Mouse (Mus musculus) gonadal fat pad, adult 2 months (tissue): Measurements from ENCODE around the gene Tet3. TPM values are rescaled to one million over a fixed set of nuclear protein-coding genes. Genes with fewer than 3 reads are reported as not detected.
A peak's percentile ranks its signal among the peaks of the same experiment; 100 is the strongest.

ENCODE experiments used
- DNase-seq: peaks from one replicate; pipeline ENCODE4 v3.0.0-alpha.2; 2012; ENCODE audit warnings: low read depth
- polyA plus RNA-seq: library from polyadenylated mRNA; depleted of rRNA; stranded (reverse); fragments of >200 nt; gene quantifications from 2 replicates; pipeline ENCODE4 v1.2.3, GENCODE M21; 2012; rRNA removed

The Tet3 gene
- polyA plus RNA-seq, 1 experiment = 10.6 TPM

DNA sequence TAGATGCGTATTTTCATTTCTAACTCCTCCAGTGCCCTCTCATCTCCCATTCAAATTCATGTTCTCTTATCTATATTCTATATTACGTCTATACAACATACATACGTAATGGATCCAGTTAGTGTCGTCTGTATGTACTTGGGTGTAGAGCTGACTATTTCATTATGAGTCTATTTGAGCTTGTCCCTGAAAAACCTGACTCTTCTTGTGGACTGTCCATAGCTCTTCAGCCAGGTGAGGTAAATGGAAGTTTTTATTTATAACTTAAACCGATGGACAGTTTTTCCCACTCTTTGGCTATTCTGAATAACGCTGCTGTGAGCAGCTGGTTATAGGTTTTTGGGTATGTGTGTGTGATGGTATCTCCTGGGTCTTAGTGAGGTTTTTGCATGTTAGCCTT, 132.1 kb downstream of the Tet3 start:
- DNase-seq = no peak

DNA sequence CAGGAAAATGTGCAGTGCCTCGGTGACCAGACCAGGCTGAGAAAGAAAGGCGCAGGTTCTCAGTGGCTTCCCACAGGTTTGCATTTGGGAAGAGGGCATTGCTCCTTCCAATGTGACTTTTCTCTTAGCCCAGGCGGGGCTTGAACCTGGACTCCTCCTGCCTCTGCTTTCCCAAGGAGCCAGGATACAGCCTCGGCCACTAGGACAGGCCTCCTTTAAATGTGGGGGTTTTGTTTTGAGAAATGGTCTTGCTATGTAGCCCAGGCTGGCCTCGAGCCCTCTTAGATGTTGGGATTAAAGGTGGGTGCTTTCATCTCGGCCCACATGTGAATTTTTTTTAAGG, 132.5 kb downstream of the Tet3 start:
- no peak for DNase-seq

DNA sequence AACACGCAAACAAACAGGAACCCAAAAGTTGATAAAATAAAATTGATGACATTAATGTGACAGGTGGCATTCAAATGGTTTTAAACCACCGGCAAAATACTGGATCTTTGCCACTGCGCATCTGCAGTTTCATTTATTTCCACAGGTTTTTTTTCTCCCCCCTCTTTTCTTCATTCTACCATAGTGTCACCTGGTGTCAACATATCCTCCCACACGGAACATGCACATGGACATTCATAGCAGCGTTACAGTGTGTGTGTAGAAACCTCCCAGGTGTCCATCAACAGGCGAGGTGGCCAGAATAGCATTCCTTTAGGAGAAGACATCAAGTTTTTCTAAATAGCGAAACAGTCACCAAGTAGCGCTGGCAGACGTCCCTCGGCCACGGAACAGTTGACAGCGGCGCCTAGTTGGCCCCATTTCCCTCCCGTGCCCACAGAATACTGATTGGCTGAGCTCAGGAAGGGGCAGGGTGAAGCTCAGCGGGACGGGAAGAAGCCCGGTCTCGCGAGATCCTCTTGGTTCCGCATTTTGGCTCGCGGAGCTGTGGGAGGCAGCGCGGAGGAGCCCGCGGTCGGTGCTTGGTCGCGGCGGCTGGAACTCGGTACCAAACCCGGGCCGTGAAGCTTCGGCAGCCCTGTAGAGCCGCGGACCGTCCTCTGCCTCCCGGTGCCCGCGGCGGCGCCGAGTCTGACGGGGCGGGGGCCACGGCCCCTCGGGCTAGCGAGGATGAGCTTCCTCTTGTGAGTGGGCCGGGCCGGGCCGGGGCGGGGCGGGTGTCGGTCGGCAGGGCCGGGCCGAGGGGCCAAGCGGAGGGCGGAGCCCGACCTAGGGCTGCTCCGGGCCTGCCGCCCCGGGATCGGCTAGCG, 133.1 kb downstream of the Tet3 start, which contains the start of the genes Mthfd2 and Mob1a:
Gene Mthfd2 (minus strand): TSS at position 384 of the 869 bp plus-strand sequence.
Gene Mob1a (plus strand): TSS at position 492 of the 869 bp plus-strand sequence.
- DNase-seq = peak; percentile 52

DNA sequence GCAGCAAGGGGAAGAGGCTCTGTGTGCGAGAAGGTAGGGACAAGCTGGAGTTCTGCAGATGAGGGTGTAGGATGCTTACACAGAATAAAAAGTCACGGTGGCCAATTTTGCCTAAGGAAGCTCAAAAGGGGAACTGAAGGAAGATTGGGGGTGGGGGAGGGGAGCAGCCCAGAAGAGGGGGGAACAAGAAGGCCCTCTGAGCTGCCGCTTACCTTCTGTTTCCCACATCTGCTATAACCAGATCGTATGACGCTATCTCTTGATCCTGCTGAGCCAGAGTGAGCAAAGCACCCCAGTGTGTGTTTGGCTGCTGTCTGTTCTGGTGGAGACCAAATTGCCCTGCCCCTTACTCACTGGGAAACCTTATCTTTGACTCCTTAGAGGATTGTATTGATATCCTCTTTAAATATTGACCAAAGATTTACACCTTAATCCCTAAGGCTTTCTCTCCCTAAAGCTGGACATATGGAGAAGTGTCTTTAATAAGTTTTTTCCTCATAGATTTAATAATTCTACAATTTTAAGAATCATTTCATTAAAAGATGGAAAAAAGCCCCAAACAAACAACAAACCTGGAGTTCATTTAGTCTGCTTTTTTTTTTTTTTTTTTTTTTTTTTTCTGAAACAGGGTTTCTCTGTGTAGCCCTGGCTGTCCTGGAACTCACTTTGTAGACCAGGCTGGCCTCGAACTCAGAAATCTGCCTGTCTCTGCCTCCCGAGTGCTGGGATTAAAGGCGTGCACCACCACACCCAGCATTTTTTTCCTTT, 135.0 kb downstream of the Tet3 start:
- no peak for DNase-seq

DNA sequence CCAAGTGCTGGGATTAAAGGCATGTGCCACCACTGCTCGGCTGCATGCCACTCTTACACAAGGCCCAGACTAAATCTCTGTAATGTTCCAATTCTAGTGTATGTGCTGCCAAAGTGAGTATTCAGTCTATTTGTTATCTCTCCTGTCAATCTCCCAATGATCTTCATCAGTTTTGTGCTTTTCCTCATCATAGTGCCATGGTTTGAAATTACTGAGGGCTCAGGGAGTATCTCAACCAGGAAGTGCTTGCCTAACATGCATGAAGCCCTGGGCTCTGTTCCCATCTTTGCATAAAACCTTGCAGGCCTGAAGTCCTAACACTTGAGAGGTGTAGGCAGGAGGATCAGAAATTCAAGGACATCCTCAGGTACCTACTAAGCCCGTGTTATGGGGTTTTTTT, 136.1 kb downstream of the Tet3 start:
- DNase-seq = peak; percentile 99

DNA sequence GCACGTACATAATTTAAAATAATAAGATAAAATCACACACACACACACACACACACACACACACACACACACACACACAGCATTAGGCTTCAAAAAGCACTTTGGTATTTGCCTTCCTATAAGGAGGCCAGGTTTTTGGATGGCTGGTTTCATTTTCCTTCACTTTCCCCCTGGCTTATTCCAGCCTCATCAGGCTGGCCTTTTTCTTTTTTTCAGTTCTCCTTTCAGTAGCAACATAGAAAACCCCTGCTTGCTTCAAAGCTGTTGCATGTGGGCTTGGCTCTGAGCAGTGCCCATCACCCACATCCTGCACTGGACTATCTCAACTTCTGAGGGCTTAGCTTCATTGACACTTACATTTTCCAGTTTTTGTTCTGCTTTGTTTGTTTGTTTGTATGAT, 137.0 kb downstream of the Tet3 start:
- DNase-seq = no peak

DNA sequence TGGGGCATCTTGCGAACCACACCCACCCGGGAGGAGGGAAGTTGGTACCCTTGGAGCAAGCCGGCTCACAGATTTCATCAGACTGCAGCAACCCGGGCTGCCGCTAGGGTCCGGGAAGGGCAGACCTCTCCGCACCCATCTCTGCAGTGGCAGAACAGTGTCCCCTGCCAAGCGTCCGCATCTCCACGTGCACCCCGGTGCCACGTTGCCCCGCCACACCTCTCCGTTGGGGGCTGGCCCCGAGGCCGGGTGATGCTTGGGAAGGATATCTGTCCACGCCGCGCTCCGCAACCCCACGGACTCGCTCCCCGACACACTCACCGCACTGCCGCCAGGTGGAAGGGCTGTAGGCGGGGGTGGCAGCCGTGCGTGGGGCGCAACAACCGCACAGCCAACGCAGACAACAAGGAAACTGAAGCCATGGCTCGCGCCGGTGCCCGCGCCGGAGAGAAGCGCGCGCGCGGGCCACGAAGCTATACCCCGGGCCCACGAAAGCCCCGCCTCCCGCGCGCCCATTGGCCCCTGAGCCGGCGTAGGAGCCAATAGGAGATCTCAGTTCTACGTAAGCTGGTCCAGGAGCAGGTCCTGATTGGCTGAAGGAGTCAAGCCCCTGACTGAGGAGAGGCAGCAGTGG, 141.7 kb downstream of the Tet3 start:
- no peak for DNase-seq

DNA sequence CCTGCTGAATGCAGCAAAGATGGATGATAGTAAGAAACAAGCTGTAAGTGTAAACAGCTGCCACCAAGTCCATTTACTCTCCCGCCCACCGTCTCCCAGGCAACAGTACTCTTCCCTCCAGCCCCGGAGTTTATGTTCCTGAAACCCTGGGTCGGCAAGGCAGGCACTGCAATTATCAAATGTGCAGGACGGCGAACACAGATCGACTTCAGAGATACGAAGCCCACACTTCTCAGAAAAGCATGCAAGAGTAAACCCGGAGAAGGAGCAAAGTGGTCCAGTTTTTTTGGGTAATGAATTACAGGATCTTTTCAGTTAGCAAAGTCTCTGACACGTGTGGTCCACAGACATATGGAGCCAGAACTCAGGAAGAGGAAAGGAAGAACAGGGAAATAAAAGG, 142.9 kb downstream of the Tet3 start:
- DNase-seq = no peak

DNA sequence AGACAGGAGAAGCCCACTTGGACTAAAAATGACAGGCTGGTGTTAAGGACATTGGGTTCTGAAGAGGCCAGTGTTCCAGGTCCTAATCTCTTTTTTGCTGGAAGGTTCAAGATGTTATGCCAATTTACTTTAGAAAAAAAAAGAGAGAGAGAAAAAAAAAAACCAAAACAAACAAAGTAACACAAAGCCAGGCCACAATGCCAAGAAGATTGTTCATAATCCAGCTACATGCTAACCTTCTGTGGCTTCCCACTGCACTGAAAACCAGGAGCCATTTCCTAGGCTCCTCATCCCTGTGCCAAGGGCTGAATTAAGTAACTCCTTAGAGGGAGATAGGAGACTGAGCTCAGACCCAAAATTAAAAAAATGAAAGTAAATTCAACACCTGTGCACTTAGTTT, 143.6 kb downstream of the Tet3 start:
- no peak for DNase-seq

DNA sequence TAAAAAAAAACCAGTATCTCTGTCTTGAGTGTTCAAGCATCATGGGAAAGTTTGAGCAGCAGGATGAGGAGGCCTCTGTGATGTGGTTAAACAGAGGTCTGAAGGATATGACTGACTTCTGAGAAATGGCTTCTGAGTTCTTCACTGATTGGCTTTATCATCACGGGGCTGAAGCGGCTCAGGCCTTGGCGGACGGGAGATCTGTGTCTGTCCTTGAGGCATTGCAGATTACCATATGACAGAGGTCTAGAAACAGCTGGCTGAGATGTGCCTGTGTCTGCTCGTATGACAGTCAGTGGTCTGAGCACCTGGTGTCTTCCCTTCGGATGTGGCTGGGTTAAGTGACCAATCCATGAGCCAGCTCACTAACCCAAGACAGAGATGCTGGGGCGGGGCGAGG, 146.4 kb downstream of the Tet3 start:
- DNase-seq = no peak

Other genes with a start within 250 kb of the Tet3 start
- 0.96 and 2.3 TPM in 2 replicates for gene Slc4a5, start 239.3 kb downstream of the Tet3 start, polyA plus RNA-seq
- gene Mthfd2, start 133.2 kb downstream of the Tet3 start, polyA plus RNA-seq = 37.8 and 49.5 TPM in 2 replicates
- 39.3 and 41.2 TPM in 2 replicates for gene Mob1a, start 133.1 kb downstream of the Tet3 start, polyA plus RNA-seq
- 20.1 and 20.2 TPM in 2 replicates for gene Bola3, start 109.9 kb downstream of the Tet3 start, polyA plus RNA-seq
- gene Dguok, start 47.9 kb upstream of the Tet3 start, polyA plus RNA-seq = 80.1 and 80.7 TPM in 2 replicates
- gene Actg2, start 77.2 kb upstream of the Tet3 start, polyA plus RNA-seq = 1,397 and 1,448 TPM in 2 replicates
- 22.6 and 22.9 TPM in 2 replicates for gene Stambp, start 113.6 kb upstream of the Tet3 start, polyA plus RNA-seq
- not detected in 2 replicates for gene Clec4f, start 197.1 kb upstream of the Tet3 start, polyA plus RNA-seq
- 0.28 TPM in 1 of 2 replicates, not detected in the other for gene Cd207, start 218.8 kb upstream of the Tet3 start, polyA plus RNA-seq